Comparison of ENCODE assay signal across 24 mouse cellular contexts in genomic region chr5:108406977-108407376, GRCm38 (mm10). TPM values are rescaled to one million over a fixed set of nuclear protein-coding genes. Genes with fewer than 3 reads are reported as not detected.
DNase-seq lines count a peak whose midpoint lies in the region.
"Had no signal": no experiment of that assay in that cellular context is flagged by ENCODE, and none has a peak within 500 bp of the region (broad histone marks: within the 10 kb centered on the region; RNA-seq: fewer than 3 reads in every experiment).

No protein-coding gene starts in this region.

- DNase-seq in heart, adult 11 months = peak; percentile 33
- no peak for DNase-seq in heart, adult 9 months (ENCODE audit: low spot score in 2 of 2)
- peak; percentile 23 for DNase-seq in right cerebral cortex, adult 18-20 months
- no peak for DNase-seq in right cerebral cortex, postnatal 25 days
- peak; percentile 42 for DNase-seq in telencephalon, adult 2 months (ENCODE audit: low read depth, low spot score)
- no peak for DNase-seq in layer of hippocampus, adult 18-20 months (ENCODE audit: low spot score in 2 of 2)
- DNase-seq: adrenal gland, postnatal 10 days; adrenal gland, postnatal 36 days; B cell, adult 2 months; cerebellum, adult 11-12 months; cerebellum, adult 8-10 months; cerebellum, postnatal 10 days; cerebellum, postnatal 36 days; embryo, embryonic 11 days; gastrocnemius, adult 2 months; gastrocnemius, postnatal 14 days; heart, adult 18-20 months; heart, postnatal 14 days; heart, postnatal 4 days had no signal

RNA-seq across cellular contexts. Expression of gene Pde6b, which starts 18.8 kb away (rescaled TPM):
- total RNA-seq in layer of hippocampus, adult 18-20 months (2021) = under 1 TPM; 0.15 to 0.22 TPM
- total RNA-seq: adrenal gland, adult 18-20 months; adrenal gland, postnatal 10 days; adrenal gland, postnatal 36 days; CH12.LX; gastrocnemius, adult 2 months; gastrocnemius, postnatal 14 days; gastrocnemius, postnatal 4 days; heart, adult 18-20 months; heart, postnatal 14 days; heart, postnatal 4 days; hindbrain, postnatal 0 days had no signal

RNA-seq across cellular contexts. Expression of gene Atp5k, which starts 27.3 kb away (rescaled TPM):
- total RNA-seq in layer of hippocampus, adult 18-20 months (2021) = 100 to 1,000 TPM; 253 to 278 TPM

RNA-seq across cellular contexts. Expression of gene Gm42517, which starts 39.3 kb away (rescaled TPM):
- 10 to 100 TPM; 58.0 to 58.9 TPM for total RNA-seq in layer of hippocampus, adult 18-20 months (2021)
- total RNA-seq: CH12.LX, G1E had no signal

RNA-seq across cellular contexts. Expression of gene Mfsd7a, which starts 41.7 kb away (rescaled TPM):
- 1 to 10 TPM; 1.2 to 1.6 TPM for total RNA-seq in layer of hippocampus, adult 18-20 months (2021)
- total RNA-seq: CH12.LX had no signal

RNA-seq across cellular contexts. Expression of gene Pcgf3, which starts 54.1 kb away (rescaled TPM):
- total RNA-seq in layer of hippocampus, adult 18-20 months (2021) = 10 to 100 TPM; 45.4 to 47.4 TPM

Comparison
In these comparisons a context has a peak if more than half of its experiments do, and no peak if none do; other contexts are left out.
1. DNase-seq: peak in heart, adult 11 months (single experiment), right cerebral cortex, adult 18-20 months (single experiment) and telencephalon, adult 2 months (single experiment); none in heart, adult 9 months (0 of 2), right cerebral cortex, postnatal 25 days (single experiment) and layer of hippocampus, adult 18-20 months (0 of 2).